Mouse (Mus musculus) embryonic fibroblast, embryonic 13.5 days (primary cell): ENCODE data around the gene Eif2ak4. TPM values are rescaled to one million over a fixed set of nuclear protein-coding genes. Genes with fewer than 3 reads are reported as not detected.

Source experiments
- H3K27ac ChIP-seq: 2 replicates; pipeline ENCODE4 v1.5.1; 2012; ENCODE audit warnings: low read length, control low read depth, inconsistent platforms; ENCODE audit not compliant: insufficient read depth
- H3K4me1 ChIP-seq: 2 replicates; pipeline ENCODE4 v1.6.1; 2011; ENCODE audit warnings: low read length; ENCODE audit not compliant: control insufficient read depth, insufficient read depth
- H3K4me3 ChIP-seq: 2 replicates; pipeline ENCODE4 v1.5.1; 2011; ENCODE audit warnings: mild to moderate bottlenecking, control low read depth, low read length; ENCODE audit not compliant: insufficient read depth
- CTCF ChIP-seq: IDR thresholded peaks from 2 replicates; pipeline ENCODE4 v1.5.1; 2011; ENCODE audit warnings: mild to moderate bottlenecking, control low read depth, low read length, moderate library complexity, borderline replicate concordance; ENCODE audit not compliant: insufficient read depth
- POLR2A ChIP-seq: IDR thresholded peaks from 2 replicates; pipeline ENCODE4 v1.6.1; 2011; ENCODE audit warnings: low read depth, mild to moderate bottlenecking, control low read depth, low read length, moderate library complexity
- polyA plus RNA-seq: library from polyadenylated mRNA; stranded (reverse); fragments of >200 nt; gene quantifications from 2 replicates; pipeline ENCODE4 v1.2.4, GENCODE M21; 2011; ENCODE audit warnings: low read depth; ENCODE audit not compliant: missing spikeins, insufficient read length

Eif2ak4 gene
- polyA plus RNA-seq, 1 experiment = 18.3 TPM

- TF ChIP-seq POLR2A (no peak), CTCF (no peak)
- Histone ChIP-seq H3K27ac (no peak overlapping the region), H3K4me3 (no peak overlapping the region), H3K4me1 (0 out of 2 replicates have a peak, but pooled peaks cover 2% of the 10 kb centered on the region)
These were observed 13.7 kb downstream of the Eif2ak4 start for GRCm38 (mm10) chr2:118401834-118402727.

- no peak overlapping the region for H3K4me3 ChIP-seq
- TF ChIP-seq POLR2A = no peak
- no peak for TF ChIP-seq CTCF
- H3K27ac ChIP-seq = no peak overlapping the region
- H3K4me1 ChIP-seq = peaks cover 8% of the 10 kb centered on the region; the same call in 1 of the 2 replicates
These were observed 15.9 kb downstream of the Eif2ak4 start for GRCm38 (mm10) chr2:118404336-118404735.

GRCm38 (mm10) chr2:118405568-118405967 lies 17.1 kb downstream of the Eif2ak4 start:
- H3K27ac ChIP-seq = no peak overlapping the region
- H3K4me3 ChIP-seq = no peak overlapping the region
- H3K4me1 ChIP-seq = peaks cover 11% of the 10 kb centered on the region
- no peak for TF ChIP-seq POLR2A
- no peak for TF ChIP-seq CTCF

GRCm38 (mm10) chr2:118406811-118407210 lies 18.4 kb downstream of the Eif2ak4 start:
- H3K4me1 ChIP-seq = peaks cover 11% of the 10 kb centered on the region
- TF ChIP-seq POLR2A (no peak), CTCF (no peak)
- H3K4me3 ChIP-seq = no peak overlapping the region
- no peak overlapping the region for H3K27ac ChIP-seq

- no peak overlapping the region for H3K4me3 ChIP-seq
- TF ChIP-seq POLR2A (no peak), CTCF (no peak)
- peaks cover 11% of the 10 kb centered on the region for H3K4me1 ChIP-seq
- H3K27ac ChIP-seq = peak overlapping the region; percentile 3; the same call in 1 of the 2 replicates
These were observed 20.0 kb downstream of the Eif2ak4 start for GRCm38 (mm10) chr2:118408336-118408895.

GRCm38 (mm10) chr2:118412821-118413220 lies 24.4 kb downstream of the Eif2ak4 start:
- no peak for TF ChIP-seq POLR2A
- no peak overlapping the region for H3K4me3 ChIP-seq
- H3K4me1 ChIP-seq = peaks cover 9% of the 10 kb centered on the region
- no peak overlapping the region for H3K27ac ChIP-seq

GRCm38 (mm10) chr2:118415601-118416355 lies 27.4 kb downstream of the Eif2ak4 start:
- Histone ChIP-seq H3K4me1 (no peaks in the 10 kb centered on the region), H3K27ac (no peak overlapping the region), H3K4me3 (no peak overlapping the region)
- no peak for TF ChIP-seq CTCF
- TF ChIP-seq POLR2A = no peak

GRCm38 (mm10) chr2:118418076-118418475 lies 29.7 kb downstream of the Eif2ak4 start:
- Histone ChIP-seq H3K4me1 (no peaks in the 10 kb centered on the region), H3K4me3 (no peak overlapping the region), H3K27ac (no peak overlapping the region)
- TF ChIP-seq CTCF (no peak), POLR2A (no peak)

- Histone ChIP-seq H3K27ac (no peak overlapping the region), H3K4me3 (no peak overlapping the region), H3K4me1 (no peaks in the 10 kb centered on the region)
- TF ChIP-seq POLR2A (no peak), CTCF (no peak)
These were observed 33.5 kb downstream of the Eif2ak4 start for GRCm38 (mm10) chr2:118421951-118422350.
